In genomic region chr7:126501684-126502022, GRCm38 (mm10) we compare ENCODE assay signal across 8 mouse cellular contexts. TPM values are rescaled to one million over a fixed set of nuclear protein-coding genes. Genes with fewer than 3 reads are reported as not detected.
DNase-seq lines count a peak whose midpoint lies in the region; ATAC-seq and TF ChIP-seq lines count a peak whose summit lies in the region.

No protein-coding gene starts in this region.

- H3K4me1 ChIP-seq in heart, embryonic 11.5 days (ENCODE audit: control insufficient read depth, insufficient read depth, low read length), result peaks cover 6% of the 10 kb centered on the region; the same call in 1 of the 2 replicates
- H3K4me1 ChIP-seq in CH12.LX (ENCODE audit: control insufficient read depth in 1 of 2, insufficient read depth in 2 of 2), result peaks cover 8 to 48% of the 10 kb centered on the region in 2 experiments
- H3K4me1 ChIP-seq in forebrain, embryonic 12.5 days, result peaks cover 18% of the 10 kb centered on the region
- H3K4me1 ChIP-seq in liver, embryonic 13.5 days (replicated peaks), result peaks cover 31% of the 10 kb centered on the region

- no peak for ATAC-seq in heart, embryonic 11.5 days (replicated peaks; ENCODE audit: insufficient number of reproducible peaks, low FRiP score, low TSS enrichment)
- ATAC-seq in forebrain, embryonic 12.5 days (ENCODE audit: low FRiP score), result no peak
- ATAC-seq in liver, embryonic 13.5 days (ENCODE audit: low read depth), result no peak
- ATAC-seq in megakaryocyte progenitor cell, adult 5-6 weeks (replicated peaks; ENCODE audit: poor library complexity), result no peak

- no peak; the same call in 1 of the 2 replicates for TF ChIP-seq POLR2A in CH12.LX (IDR thresholded peaks at IDR 0.05; ENCODE audit: low read depth, low read length)

- intact Hi-C loops in heart, postnatal 36 days (cut with DNase I), result loop anchor here (1.0 to 10.0 kb wide), 3 partner anchors 11 to 843 kb away; partner anchors contain the start of genes Tbx6 and Zfp768

- peak overlapping the region; percentile 89 for H3K4me3 ChIP-seq in heart, embryonic 11.5 days (ENCODE audit: low read depth, low read length)
- H3K4me3 ChIP-seq in CH12.LX (replicated peaks in 1 of 3; ENCODE audit: low read depth in 2 of 3, low read length in 2 of 3, poor library complexity in 1 of 3), result peak overlapping the region; percentile 74 to 100 (median 91)
- H3K4me3 ChIP-seq in forebrain, embryonic 12.5 days (replicated peaks), result peak overlapping the region; percentile 93
- peak overlapping the region; percentile 99 for H3K4me3 ChIP-seq in liver, embryonic 13.5 days (replicated peaks)

- no peak for TF ChIP-seq RAD21 in CH12.LX (IDR thresholded peaks at IDR 0.05; ENCODE audit: low read depth, low read length)

- peaks cover 42% of the 10 kb centered on the region for H3K79me2 ChIP-seq in CH12.LX (replicated peaks; ENCODE audit: control insufficient read depth, extremely low read depth, insufficient read depth, poor library complexity, severe bottlenecking)

- WGBS in heart, embryonic 11.5 days (ENCODE audit: insufficient replicate concordance), result 4% methylated on average over 9 of the region's 9 CpGs
- 4% methylated on average over 9 of the region's 9 CpGs for WGBS in forebrain, embryonic 12.5 days
- WGBS in liver, embryonic 13.5 days (ENCODE audit: insufficient replicate concordance), result 1% methylated on average over 9 of the region's 9 CpGs

- H3K36me3 ChIP-seq in heart, embryonic 11.5 days (ENCODE audit: control insufficient read depth, insufficient read depth, low read length), result peaks cover 34% of the 10 kb centered on the region
- peaks cover 41 to 46% of the 10 kb centered on the region in 2 experiments for H3K36me3 ChIP-seq in CH12.LX (replicated peaks in 1 of 2; ENCODE audit: control insufficient read depth in 1 of 2, insufficient read depth in 1 of 2, low read length in 1 of 2)
- peaks cover 46% of the 10 kb centered on the region for H3K36me3 ChIP-seq in forebrain, embryonic 12.5 days (replicated peaks)
- H3K36me3 ChIP-seq in liver, embryonic 13.5 days, result peaks cover 47% of the 10 kb centered on the region

- DNase-seq in heart, postnatal 36 days, result no peak
- DNase-seq in CH12.LX (ENCODE audit: extremely low read depth), result no peak
- no peak for DNase-seq in liver, embryonic 13.5 days
- no peak for DNase-seq in adrenal gland, postnatal 4 days (ENCODE audit: low spot score in 2 of 2)
- DNase-seq in layer of hippocampus, postnatal 25 days (ENCODE audit: extremely low spot score in 1 of 2, low spot score in 1 of 2), result no peak

- H3K9me3 ChIP-seq in heart, embryonic 11.5 days (replicated peaks; ENCODE audit: control insufficient read depth, low read length), result no peaks in the 10 kb centered on the region
- H3K9me3 ChIP-seq in CH12.LX (replicated peaks; ENCODE audit: low read length), result no peaks in the 10 kb centered on the region
- no peaks in the 10 kb centered on the region for H3K9me3 ChIP-seq in forebrain, embryonic 12.5 days
- no peaks in the 10 kb centered on the region for H3K9me3 ChIP-seq in liver, embryonic 13.5 days (replicated peaks)

- no peak for TF ChIP-seq EP300 in CH12.LX (IDR thresholded peaks at IDR 0.05; ENCODE audit: low read length)

- dilution Hi-C loops in CH12.LX (cut with MboI; ENCODE audit: extremely low pct_ligation_motif_present, extremely low pct_unique_long_range_greater_than_20kb, low sequenced_read_pairs), result no loop called here

- H3K4me2 ChIP-seq in heart, embryonic 11.5 days, result peak overlapping the region; percentile 78
- no peak overlapping the region for H3K4me2 ChIP-seq in CH12.LX (ENCODE audit: insufficient read depth, low read depth, poor library complexity, severe bottlenecking)
- peak overlapping the region; percentile 78 for H3K4me2 ChIP-seq in forebrain, embryonic 12.5 days
- H3K4me2 ChIP-seq in liver, embryonic 13.5 days, result peak overlapping the region; percentile 82

- in situ Hi-C loops in CH12.LX (cut with MboI; ENCODE audit: low pct_ligation_motif_present, low pct_unique_long_range_greater_than_20kb, low sequenced_read_pairs), result no loop called here

- no peaks in the 10 kb centered on the region for H3K27me3 ChIP-seq in heart, embryonic 11.5 days (ENCODE audit: control insufficient read depth, insufficient read depth, low read length)
- no peaks in the 10 kb centered on the region for H3K27me3 ChIP-seq in CH12.LX (replicated peaks)
- no peaks in the 10 kb centered on the region for H3K27me3 ChIP-seq in forebrain, embryonic 12.5 days
- H3K27me3 ChIP-seq in liver, embryonic 13.5 days, result no peaks in the 10 kb centered on the region

- peak overlapping the region; percentile 91 for H3K9ac ChIP-seq in heart, embryonic 11.5 days (ENCODE audit: low read depth, low read length)
- H3K9ac ChIP-seq in CH12.LX (ENCODE audit: insufficient read depth, low read depth), result peak overlapping the region; percentile 97
- peak overlapping the region; percentile 68 for H3K9ac ChIP-seq in forebrain, embryonic 12.5 days
- H3K9ac ChIP-seq in liver, embryonic 13.5 days, result peak overlapping the region; percentile 100

- peak overlapping the region; percentile 97 for H3K27ac ChIP-seq in heart, embryonic 11.5 days (ENCODE audit: low read depth, low read length)
- peak overlapping the region; percentile 98 for H3K27ac ChIP-seq in CH12.LX (ENCODE audit: insufficient read depth, low read depth)
- peak overlapping the region; percentile 99 for H3K27ac ChIP-seq in forebrain, embryonic 12.5 days
- H3K27ac ChIP-seq in liver, embryonic 13.5 days, result peak overlapping the region; percentile 100

- TF ChIP-seq CTCF in CH12.LX (conservative IDR thresholded peaks at IDR 0.05 in 1 of 2, IDR thresholded peaks at IDR 0.05 in 1 of 2; ENCODE audit: low read depth in 2 of 2, low read length in 2 of 2), result no peak

TF ChIP-seq in CH12.LX, 34 proteins besides CTCF, POLR2A, EP300 and RAD21 (continues in another document):
- TF ChIP-seq PAX5 (IDR thresholded peaks at IDR 0.05; ENCODE audit: low read length) (no peak), BHLHE40 (IDR thresholded peaks at IDR 0.05; ENCODE audit: low read depth, low read length) (no peak), USF2 (conservative IDR thresholded peaks at IDR 0.05; ENCODE audit: low read depth, low read length) (no peak), ZKSCAN1 (IDR thresholded peaks at IDR 0.05; ENCODE audit: borderline replicate concordance, low read depth, low read length) (no peak), NRF1 (IDR thresholded peaks at IDR 0.05; ENCODE audit: low read depth, low read length) (no peak), ZNF384 (IDR thresholded peaks at IDR 0.05; ENCODE audit: low read depth, low read length) (no peak), TCF12 (IDR thresholded peaks at IDR 0.05; ENCODE audit: low read depth, low read length) (no peak)

RNA-seq across cellular contexts. Expression of gene Atxn2l, which starts 1.6 kb away (rescaled TPM):
- polyA plus RNA-seq in heart, embryonic 11.5 days (2014; fragmentation: Nextera tagmentation; extraction: Ambion mirVana), result 38.2 and 39.9 TPM in 2 replicates
- 10 to 100 TPM; 37.1 to 37.9 TPM for total RNA-seq in heart, postnatal 36 days (2021)
- total RNA-seq in CH12.LX (2012; rRNA removed) (42.4 and 64.2 TPM in 2 replicates), CH12.LX (2014; rRNA removed) (16.5 and 18.8 TPM in 2 replicates)
- polyA plus RNA-seq in CH12.LX (2012; ENCODE audit: insufficient read length, low read depth), result 104 and 122 TPM in 2 replicates
- polyA plus RNA-seq in forebrain, embryonic 12.5 days (2016; fragmentation: Nextera tagmentation; extraction: Ambion mirVana), result 76.6 and 92.6 TPM in 2 replicates
- polyA plus RNA-seq in liver, embryonic 13.5 days (2015; fragmentation: Nextera tagmentation; extraction: Ambion mirVana), result 23.8 and 31.4 TPM in 2 replicates
- 100 to 1,000 TPM; 109 to 127 TPM for total RNA-seq in adrenal gland, postnatal 4 days (2021)
- total RNA-seq in megakaryocyte progenitor cell, adult 5-6 weeks (2015), result 86.9 and 88.6 TPM in 2 replicates
- total RNA-seq in megakaryocyte progenitor cell, adult 5-6 weeks (2017), result 29.0 and 29.5 TPM in 2 replicates
- total RNA-seq in layer of hippocampus, postnatal 25 days (2021), result 100 to 1,000 TPM; 101 to 134 TPM

RNA-seq across cellular contexts. Expression of gene Tufm, which starts 14.5 kb away (rescaled TPM):
- 167 and 187 TPM in 2 replicates for polyA plus RNA-seq in heart, embryonic 11.5 days (2014; fragmentation: Nextera tagmentation; extraction: Ambion mirVana)
- total RNA-seq in heart, postnatal 36 days (2021), result 100 to 1,000 TPM; 287 to 327 TPM
- total RNA-seq in CH12.LX (2012; rRNA removed) (156 and 183 TPM in 2 replicates), CH12.LX (2014; rRNA removed) (115 and 123 TPM in 2 replicates)
- polyA plus RNA-seq in CH12.LX (2012; ENCODE audit: insufficient read length, low read depth), result 219 and 224 TPM in 2 replicates
- 113 and 119 TPM in 2 replicates for polyA plus RNA-seq in forebrain, embryonic 12.5 days (2016; fragmentation: Nextera tagmentation; extraction: Ambion mirVana)
- polyA plus RNA-seq in liver, embryonic 13.5 days (2015; fragmentation: Nextera tagmentation; extraction: Ambion mirVana), result 111 and 115 TPM in 2 replicates
- total RNA-seq in adrenal gland, postnatal 4 days (2021), result 100 to 1,000 TPM; 158 to 166 TPM
- 89.9 and 97.9 TPM in 2 replicates for total RNA-seq in megakaryocyte progenitor cell, adult 5-6 weeks (2015)
- total RNA-seq in megakaryocyte progenitor cell, adult 5-6 weeks (2017), result 85.6 and 89.2 TPM in 2 replicates
- 10 to 100 TPM; 77.2 to 78.8 TPM for total RNA-seq in layer of hippocampus, postnatal 25 days (2021)

RNA-seq across cellular contexts. Expression of gene Sh2b1, which starts 26.4 kb away (rescaled TPM):
- 33.7 and 36.0 TPM in 2 replicates for polyA plus RNA-seq in heart, embryonic 11.5 days (2014; fragmentation: Nextera tagmentation; extraction: Ambion mirVana)
- total RNA-seq in heart, postnatal 36 days (2021), result 10 to 100 TPM; 40.0 to 42.2 TPM
- total RNA-seq in CH12.LX (2012; rRNA removed) (11.8 and 13.4 TPM in 2 replicates), CH12.LX (2014; rRNA removed) (5.2 and 5.5 TPM in 2 replicates)
- polyA plus RNA-seq in CH12.LX (2012; ENCODE audit: insufficient read length, low read depth), result 31.3 and 34.1 TPM in 2 replicates
- polyA plus RNA-seq in forebrain, embryonic 12.5 days (2016; fragmentation: Nextera tagmentation; extraction: Ambion mirVana), result 57.7 and 60.2 TPM in 2 replicates
- polyA plus RNA-seq in liver, embryonic 13.5 days (2015; fragmentation: Nextera tagmentation; extraction: Ambion mirVana), result 11.2 and 12.9 TPM in 2 replicates
- total RNA-seq in adrenal gland, postnatal 4 days (2021), result 10 to 100 TPM; 59.2 to 60.9 TPM
- total RNA-seq in megakaryocyte progenitor cell, adult 5-6 weeks (2015), result 33.4 and 36.3 TPM in 2 replicates
- total RNA-seq in megakaryocyte progenitor cell, adult 5-6 weeks (2017), result 19.3 and 20.1 TPM in 2 replicates
- total RNA-seq in layer of hippocampus, postnatal 25 days (2021), result 10 to 100 TPM; 70.8 to 73.1 TPM

RNA-seq across cellular contexts. Expression of gene Atp2a1, which starts 38.7 kb away (rescaled TPM):
- 5.0 and 7.5 TPM in 2 replicates for polyA plus RNA-seq in heart, embryonic 11.5 days (2014; fragmentation: Nextera tagmentation; extraction: Ambion mirVana)
- 1 to 10 TPM; 1.1 to 1.2 TPM for total RNA-seq in heart, postnatal 36 days (2021)
- total RNA-seq in CH12.LX (2012; rRNA removed), result 0.25 and 0.38 TPM in 2 replicates
- total RNA-seq in CH12.LX (2014; rRNA removed), result not detected in 2 replicates
- 0.74 and 0.75 TPM in 2 replicates for polyA plus RNA-seq in CH12.LX (2012; ENCODE audit: insufficient read length, low read depth)
- polyA plus RNA-seq in forebrain, embryonic 12.5 days (2016; fragmentation: Nextera tagmentation; extraction: Ambion mirVana), result 0.23 and 0.43 TPM in 2 replicates
- 1.1 and 2.4 TPM in 2 replicates for polyA plus RNA-seq in liver, embryonic 13.5 days (2015; fragmentation: Nextera tagmentation; extraction: Ambion mirVana)
- total RNA-seq in adrenal gland, postnatal 4 days (2021), result 100 to 1,000 TPM in 1 of 2 experiments, 10 to 100 TPM in 1; 56.9 to 145 TPM
- not detected in 2 replicates for total RNA-seq in megakaryocyte progenitor cell, adult 5-6 weeks (2015)
- total RNA-seq in megakaryocyte progenitor cell, adult 5-6 weeks (2017), result not detected in 2 replicates
- 1 to 10 TPM in 1 of 2 experiments, under 1 TPM in 1; 0.76 to 1.0 TPM for total RNA-seq in layer of hippocampus, postnatal 25 days (2021)
